8 mouse cellular contexts compared by ENCODE assay signal in genomic region chrX:151168438-151169131, GRCm38 (mm10). TPM values are rescaled to one million over a fixed set of nuclear protein-coding genes. Genes with fewer than 3 reads are reported as not detected.
A peak's percentile ranks its signal among the peaks of the same experiment; 100 is the strongest.
DNase-seq lines count a peak whose midpoint lies in the region; ATAC-seq lines count a peak whose summit lies in the region.

No protein-coding gene starts in this region.

- 13% methylated on average over 22 of the region's 25 CpGs for WGBS in hindbrain, embryonic 14.5 days

- DNase-seq in MN1 (ENCODE audit: low spot score) = peak; percentile 77
- peak; percentile 78 for DNase-seq in cerebellum, adult 9-11 months
- peak; percentile 50 to 63 for DNase-seq in frontal cortex, postnatal 10 days (ENCODE audit: low spot score in 2 of 2)
- DNase-seq in hindbrain, embryonic 14.5 days (ENCODE audit: low spot score) = peak; percentile 76
- peak; percentile 51 to 60 for DNase-seq in layer of hippocampus, postnatal 36 days
- peak; percentile 2 for DNase-seq in lung, postnatal 25 days (ENCODE audit: low spot score)
- peak; percentile 41 to 50 for DNase-seq in right cerebral cortex, postnatal 36 days (ENCODE audit: low spot score in 2 of 2)

- H3K27ac ChIP-seq in hindbrain, embryonic 14.5 days = peak overlapping the region; percentile 90

- H3K9me3 ChIP-seq in hindbrain, embryonic 14.5 days (ENCODE audit: control insufficient read depth, low read length) = no peaks in the 10 kb centered on the region

- H3K9ac ChIP-seq in hindbrain, embryonic 14.5 days = peak overlapping the region; percentile 57

- no peaks in the 10 kb centered on the region for H3K4me1 ChIP-seq in hindbrain, embryonic 14.5 days (replicated peaks; ENCODE audit: control insufficient read depth, insufficient read depth, low read length)

- peak; percentile 78 for ATAC-seq in hindbrain, embryonic 14.5 days (ENCODE audit: low FRiP score)
- no peak for ATAC-seq in activated CD4-positive, CD25-positive, alpha-beta regulatory T cell, adult 4 months

- H3K36me3 ChIP-seq in hindbrain, embryonic 14.5 days (replicated peaks; ENCODE audit: control insufficient read depth, insufficient read depth) = no peaks in the 10 kb centered on the region

- H3K4me2 ChIP-seq in hindbrain, embryonic 14.5 days (replicated peaks) = peak overlapping the region; percentile 57

- no peaks in the 10 kb centered on the region; the same call in 1 of the 2 replicates for H3K27me3 ChIP-seq in hindbrain, embryonic 14.5 days (ENCODE audit: control insufficient read depth, insufficient read depth, low read length)

- H3K4me3 ChIP-seq in hindbrain, embryonic 14.5 days (replicated peaks; ENCODE audit: low read length) = peak overlapping the region; percentile 41

RNA-seq across cellular contexts. Expression of gene Wnk3, which starts 29.3 kb away (rescaled TPM):
- 22.7 and 24.6 TPM in 2 replicates for polyA plus RNA-seq in hindbrain, embryonic 14.5 days (2014; fragmentation: Nextera tagmentation; extraction: Ambion mirVana)
- 10 to 100 TPM; 39.0 to 40.8 TPM for total RNA-seq in layer of hippocampus, postnatal 36 days (2021)
- polyA plus RNA-seq in activated CD4-positive, CD25-positive, alpha-beta regulatory T cell, adult 4 months (2017; shearing (Covaris generic)) = under 1 TPM; 0.09 to 0.45 TPM

Comparison
In these comparisons a context has a peak if more than half of its experiments do, and no peak if none do; other contexts are left out.
1. DNase-seq: peak in every context shown above with its lines; median percentile 78 in cerebellum, adult 9-11 months; 77 in MN1; 76 in hindbrain, embryonic 14.5 days; 56 in frontal cortex, postnatal 10 days; 56 in layer of hippocampus, postnatal 36 days; 46 in right cerebral cortex, postnatal 36 days; 2 in lung, postnatal 25 days.
2. RNA of gene Wnk3, which starts 29.3 kb away (polyA plus RNA-seq): 22.7 to 24.6 TPM in hindbrain, embryonic 14.5 days; 0.09 to 0.45 TPM in activated CD4-positive, CD25-positive, alpha-beta regulatory T cell, adult 4 months; every median in the first group is over 10 times any median in the second.